ENCODE assay signal across 8 mouse cellular contexts in the genomic region with DNA sequence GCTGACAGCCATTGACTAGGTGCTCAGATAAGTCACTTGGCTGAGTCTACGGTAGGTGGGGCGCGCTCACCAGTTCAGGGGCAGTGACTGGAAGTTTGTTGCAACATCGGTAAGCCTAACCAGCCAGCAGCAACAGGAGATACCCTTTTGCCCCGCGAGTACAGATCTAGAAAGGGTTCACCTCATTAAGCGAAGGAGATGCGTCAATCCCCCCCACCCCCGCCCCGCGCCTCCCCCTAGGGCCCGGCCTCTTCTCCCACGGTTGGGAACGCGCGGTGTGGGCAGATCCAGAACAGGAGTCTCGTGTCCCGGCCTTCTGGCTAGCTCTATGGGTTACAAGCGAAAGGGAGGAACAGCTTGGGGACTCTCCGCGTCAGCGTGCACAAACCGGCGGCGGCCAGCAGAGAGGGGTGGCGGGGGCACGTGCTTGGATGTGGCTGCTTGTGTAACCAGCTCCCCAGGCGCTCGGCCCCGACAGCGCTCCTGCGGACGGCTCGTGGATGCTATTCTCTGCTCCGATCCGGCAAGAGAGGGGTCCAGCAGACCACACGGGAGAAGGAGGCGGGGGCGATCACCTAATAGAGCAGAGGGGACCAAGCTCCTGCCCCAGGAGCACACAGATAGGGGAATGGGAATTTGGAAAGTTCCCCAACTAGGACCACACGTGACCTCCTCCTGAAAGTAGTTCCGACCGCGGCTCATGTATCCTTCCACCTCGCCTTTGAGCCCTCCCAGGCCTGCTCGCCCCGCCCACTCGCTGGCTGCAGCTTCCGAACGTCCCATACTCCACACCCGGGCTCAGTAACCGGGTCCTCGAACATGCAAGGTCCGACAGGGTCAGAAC. TPM values are rescaled to one million over a fixed set of nuclear protein-coding genes. Genes with fewer than 3 reads are reported as not detected.
DNase-seq lines count a peak whose midpoint lies in the region; ATAC-seq lines count a peak whose summit lies in the region.

No protein-coding gene starts in this region.

- WGBS in heart, embryonic 13.5 days = under 1% methylated on average over 53 of the region's 53 CpGs
- under 1% methylated on average over 53 of the region's 53 CpGs for WGBS in liver, embryonic 13.5 days (ENCODE audit: insufficient replicate concordance)
- WGBS in stomach, embryonic 16.5 days = under 1% methylated on average over 53 of the region's 53 CpGs

- H3K36me3 ChIP-seq in heart, embryonic 13.5 days = no peaks in the 10 kb centered on the region
- H3K36me3 ChIP-seq in liver, embryonic 13.5 days = no peaks in the 10 kb centered on the region
- H3K36me3 ChIP-seq in stomach, embryonic 16.5 days (ENCODE audit: control insufficient read depth, insufficient read depth, low read length) = no peaks in the 10 kb centered on the region

- H3K27me3 ChIP-seq in heart, embryonic 13.5 days (replicated peaks) = peaks cover 16% of the 10 kb centered on the region
- H3K27me3 ChIP-seq in liver, embryonic 13.5 days = 0 out of 2 replicates have a peak, but pooled peaks cover 10% of the 10 kb centered on the region
- no peaks in the 10 kb centered on the region; the same call in 1 of the 2 replicates for H3K27me3 ChIP-seq in stomach, embryonic 16.5 days (ENCODE audit: control insufficient read depth, insufficient read depth, low read length)

- peak overlapping the region; percentile 96 for H3K4me2 ChIP-seq in heart, embryonic 13.5 days
- peak overlapping the region; percentile 100 for H3K4me2 ChIP-seq in liver, embryonic 13.5 days
- peak overlapping the region; percentile 92 for H3K4me2 ChIP-seq in stomach, embryonic 16.5 days (ENCODE audit: low read depth, low read length)

- no peaks in the 10 kb centered on the region for H3K9me3 ChIP-seq in heart, embryonic 13.5 days
- H3K9me3 ChIP-seq in liver, embryonic 13.5 days (replicated peaks) = no peaks in the 10 kb centered on the region
- H3K9me3 ChIP-seq in stomach, embryonic 16.5 days (replicated peaks; ENCODE audit: control insufficient read depth, low read length) = no peaks in the 10 kb centered on the region

- peak; percentile 84 for ATAC-seq in erythroid progenitor cell, adult 5-6 weeks (replicated peaks; ENCODE audit: low FRiP score, poor library complexity, severe bottlenecking)
- peak; percentile 72 for ATAC-seq in heart, embryonic 13.5 days (ENCODE audit: extremely low read depth, insufficient number of reproducible peaks, low FRiP score, low TSS enrichment)
- peak; percentile 70 for ATAC-seq in liver, embryonic 13.5 days (ENCODE audit: low read depth)
- ATAC-seq in stomach, embryonic 16.5 days (ENCODE audit: insufficient read depth, low FRiP score) = peak; percentile 77

- peaks cover 31% of the 10 kb centered on the region for H3K4me1 ChIP-seq in heart, embryonic 13.5 days
- peaks cover 38% of the 10 kb centered on the region for H3K4me1 ChIP-seq in liver, embryonic 13.5 days (replicated peaks)
- H3K4me1 ChIP-seq in stomach, embryonic 16.5 days (ENCODE audit: control insufficient read depth, insufficient read depth, low read length) = peaks cover 17% of the 10 kb centered on the region

- DNase-seq in CD4-positive helper T cell, adult 2 months (ENCODE audit: low read depth, low spot score) = peak; percentile 95
- peak; percentile 94 for DNase-seq in brain, embryonic 18.5 days (ENCODE audit: low read depth, low spot score)
- DNase-seq in kidney, postnatal 10 days = peak; percentile 98
- peak; percentile 92 for DNase-seq in liver, embryonic 13.5 days
- DNase-seq in neural tube, embryonic 10.5 days (ENCODE audit: extremely low spot score, low spot score) = peak; percentile 97

- H3K27ac ChIP-seq in heart, embryonic 13.5 days (replicated peaks) = peak overlapping the region; percentile 98
- peak overlapping the region; percentile 87 for H3K27ac ChIP-seq in liver, embryonic 13.5 days
- H3K27ac ChIP-seq in stomach, embryonic 16.5 days (ENCODE audit: low read length) = peak overlapping the region; percentile 97

- H3K9ac ChIP-seq in heart, embryonic 13.5 days = peak overlapping the region; percentile 89
- peak overlapping the region; percentile 80 for H3K9ac ChIP-seq in liver, embryonic 13.5 days
- peak overlapping the region; percentile 92 for H3K9ac ChIP-seq in stomach, embryonic 16.5 days (ENCODE audit: low read length)

- H3K4me3 ChIP-seq in heart, embryonic 13.5 days = peak overlapping the region; percentile 99
- peak overlapping the region; percentile 95 for H3K4me3 ChIP-seq in liver, embryonic 13.5 days (replicated peaks)
- H3K4me3 ChIP-seq in stomach, embryonic 16.5 days (replicated peaks; ENCODE audit: low read length) = peak overlapping the region; percentile 74

RNA-seq across cellular contexts. Expression of a gene that starts 1.3 kb away (rescaled TPM):
- total RNA-seq in erythroid progenitor cell, adult 5-6 weeks (2015; ENCODE audit: low replicate concordance) = 26.7 and 34.0 TPM in 2 replicates
- 19.2 and 25.2 TPM in 2 replicates for total RNA-seq in erythroid progenitor cell, adult 5-6 weeks (2017; ENCODE audit: low replicate concordance)
- 3.9 and 4.3 TPM in 2 replicates for polyA plus RNA-seq in heart, embryonic 13.5 days (2015; fragmentation: Nextera tagmentation; extraction: Ambion mirVana)
- polyA plus RNA-seq in liver, embryonic 13.5 days (2015; fragmentation: Nextera tagmentation; extraction: Ambion mirVana) = 2.8 and 3.2 TPM in 2 replicates
- polyA plus RNA-seq in stomach, embryonic 16.5 days (2015; fragmentation: Nextera tagmentation; extraction: Ambion mirVana) = 7.1 and 8.2 TPM in 2 replicates

RNA-seq across cellular contexts. Expression of a gene that starts 16.4 kb away (rescaled TPM):
- 22.6 and 28.5 TPM in 2 replicates for total RNA-seq in erythroid progenitor cell, adult 5-6 weeks (2015; ENCODE audit: low replicate concordance)
- 9.9 and 22.1 TPM in 2 replicates for total RNA-seq in erythroid progenitor cell, adult 5-6 weeks (2017; ENCODE audit: low replicate concordance)
- 52.2 and 59.8 TPM in 2 replicates for polyA plus RNA-seq in heart, embryonic 13.5 days (2015; fragmentation: Nextera tagmentation; extraction: Ambion mirVana)
- 25.3 and 32.4 TPM in 2 replicates for polyA plus RNA-seq in liver, embryonic 13.5 days (2015; fragmentation: Nextera tagmentation; extraction: Ambion mirVana)
- polyA plus RNA-seq in stomach, embryonic 16.5 days (2015; fragmentation: Nextera tagmentation; extraction: Ambion mirVana) = 65.1 and 68.7 TPM in 2 replicates

Comparison
In these comparisons a context has a peak if more than half of its experiments do, and no peak if none do; other contexts are left out.
1. Peak in every context shown above with its lines: DNase-seq, ATAC-seq, H3K4me3 ChIP-seq and H3K27ac ChIP-seq.